Mouse (Mus musculus) erythroblast, embryonic 14.5 days (primary cell): ENCODE data around the gene Sox5.

Source experiments
- GATA1 ChIP-seq: IDR thresholded peaks from 2 replicates; pipeline ENCODE4 v1.6.1; 2012; ENCODE audit warnings: low read length, inconsistent platforms, mixed read lengths
- TAL1 ChIP-seq: IDR thresholded peaks from 3 replicates; pipeline ENCODE4 v1.6.1; 2012; ENCODE audit warnings: low read length, inconsistent platforms, mixed read lengths

GRCm38 (mm10) chr6:144297131-144297530 lies 484.6 kb downstream of the Sox5 start:
- TF ChIP-seq GATA1 = no peak
- no peak for TF ChIP-seq TAL1
